Mouse (Mus musculus) layer of hippocampus, postnatal 14 days (tissue): ENCODE measurements at regions not wholly inside any gene's neighbourhood (a gene's known extent, or its start where the extent isn't known, plus 50 kb on each side); places are given as distances from the start of the nearest gene placed in this dataset.

Experiments used
- DNase-seq, 2 experiments: peaks; one replicate each; pipeline ENCODE4 v3.0.0; 2021 to 2022; ENCODE audit warnings: low spot score in 2 of 2, mixed read lengths in 1 of 2

- no peak for DNase-seq
Measured at GRCm38 (mm10) chr5:101299986-101300385, 364.8 kb downstream of the Nkx6-1 start.

- no peak for DNase-seq
Measured at GRCm38 (mm10) chr5:101298411-101298810, 366.4 kb downstream of the Nkx6-1 start.

DNA sequence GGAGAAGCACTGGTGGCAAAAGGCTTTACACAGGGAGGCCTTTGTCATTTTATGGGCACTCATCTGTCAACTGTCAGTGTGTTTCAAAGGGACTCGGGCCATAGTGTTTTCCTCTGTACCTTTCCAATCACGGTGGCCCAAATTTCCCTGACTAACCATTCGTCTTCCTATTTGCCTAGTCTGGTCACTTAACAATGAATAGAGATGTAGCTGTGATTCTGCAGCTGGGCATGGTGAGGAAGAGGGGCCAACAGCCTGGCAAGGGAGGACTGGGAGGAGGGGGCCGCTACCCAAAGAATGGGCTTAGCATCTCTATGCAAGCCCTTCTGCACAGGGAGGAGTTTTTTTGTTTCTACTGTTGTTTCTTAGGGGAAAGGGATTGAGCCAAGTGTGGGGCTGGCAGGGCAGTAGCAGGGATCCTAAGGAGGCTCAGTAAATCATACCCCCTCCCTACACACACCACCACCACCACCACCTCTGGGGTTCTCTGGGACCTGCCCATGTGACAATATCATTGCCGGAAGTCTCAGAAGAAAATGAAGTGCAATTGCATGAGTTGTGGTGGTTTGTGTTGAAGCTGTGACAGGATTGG lies 367.2 kb downstream of the Nkx6-1 start:
- DNase-seq = no peak

GRCm38 (mm10) chr5:101295941-101296340 lies 368.9 kb downstream of the Nkx6-1 start:
- no peak for DNase-seq

DNA sequence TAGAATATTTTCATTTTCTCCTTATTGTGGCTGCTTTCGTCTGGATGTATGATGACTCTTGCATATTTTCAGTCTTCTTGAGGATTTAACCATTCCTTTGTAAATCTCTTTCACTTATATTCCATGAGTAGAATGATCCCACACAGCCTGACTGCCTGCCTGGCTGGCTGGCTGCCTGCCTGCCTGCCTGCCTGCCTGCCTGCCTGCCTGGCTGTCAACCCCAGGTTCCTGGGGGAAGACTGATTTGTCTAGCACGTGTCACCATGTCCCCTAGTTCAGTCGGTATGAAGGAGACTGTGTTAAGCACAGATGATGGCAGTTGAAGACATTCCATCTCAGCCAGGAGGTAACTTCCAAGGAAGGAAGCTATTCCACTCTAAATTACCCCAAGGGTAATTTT lies 370.8 kb downstream of the Nkx6-1 start:
- DNase-seq = no peak

- DNase-seq = peak; percentile 6 to 9
Measured at GRCm38 (mm10) chr5:101288358-101288757, 376.4 kb downstream of the Nkx6-1 start.

- DNase-seq = no peak
Measured at GRCm38 (mm10) chr5:101285941-101286340, 378.9 kb downstream of the Nkx6-1 start.

GRCm38 (mm10) chr5:101250474-101250873 lies 405.0 kb downstream of the Gpat3 start:
- DNase-seq = no peak

DNA sequence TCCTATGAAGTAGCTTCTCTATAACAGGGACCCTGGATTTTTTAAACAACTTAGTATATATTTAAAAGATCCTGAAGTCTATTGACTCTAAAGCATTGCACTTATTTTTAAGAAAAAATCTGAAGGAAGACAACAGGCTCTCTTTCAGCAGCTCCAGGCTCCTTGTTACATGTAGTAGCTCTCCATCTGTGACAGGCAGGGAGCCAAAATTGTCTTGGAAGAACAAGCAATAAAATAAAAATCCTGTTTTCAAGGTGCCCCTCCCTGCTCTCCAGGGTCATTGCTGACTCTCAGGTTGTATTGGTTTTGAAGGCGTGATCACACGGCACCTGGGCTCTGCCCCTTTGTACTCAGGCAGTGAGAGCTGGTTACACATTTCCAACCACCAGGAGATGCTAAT lies 397.1 kb downstream of the Gpat3 start:
- peak; percentile 31 to 55 for DNase-seq

DNA sequence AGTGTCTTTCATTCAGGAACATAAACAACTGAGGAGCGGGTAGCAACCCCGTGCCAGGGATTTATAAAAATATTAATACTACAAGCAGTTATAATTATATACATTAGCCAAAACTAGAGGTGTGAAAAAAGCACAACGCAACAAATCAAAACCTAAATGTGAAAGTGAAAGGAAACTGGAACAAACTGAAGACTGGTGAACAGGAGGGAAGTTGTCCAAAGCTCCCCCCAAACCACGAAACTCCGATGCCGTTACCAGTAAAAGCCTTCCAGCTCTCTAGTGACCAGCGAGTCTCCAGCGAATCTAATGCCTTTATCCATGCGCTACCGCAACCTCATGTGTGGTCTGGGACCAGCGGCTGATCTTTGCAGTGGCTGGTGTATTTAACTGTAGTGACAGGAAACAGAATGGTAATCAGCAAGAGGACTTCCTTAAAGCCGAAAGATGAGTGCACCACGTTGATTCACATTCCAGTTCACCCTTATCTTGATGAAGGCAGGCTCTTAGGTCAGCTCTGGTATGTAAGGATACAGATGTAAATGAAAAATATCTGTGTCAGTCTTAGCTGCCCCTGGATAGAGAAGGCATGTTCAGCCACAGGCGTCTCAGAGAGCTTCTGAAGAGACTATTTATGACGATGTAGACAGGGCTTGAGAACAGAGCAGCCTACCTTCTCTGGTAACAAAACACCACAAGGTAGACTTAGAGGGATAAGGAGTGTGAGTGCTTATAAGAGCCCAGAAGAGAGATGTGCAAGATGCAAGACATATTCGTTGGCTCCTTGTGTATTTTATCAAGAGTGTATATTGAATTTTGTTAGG lies 394.0 kb downstream of the Gpat3 start:
- no peak for DNase-seq

DNA sequence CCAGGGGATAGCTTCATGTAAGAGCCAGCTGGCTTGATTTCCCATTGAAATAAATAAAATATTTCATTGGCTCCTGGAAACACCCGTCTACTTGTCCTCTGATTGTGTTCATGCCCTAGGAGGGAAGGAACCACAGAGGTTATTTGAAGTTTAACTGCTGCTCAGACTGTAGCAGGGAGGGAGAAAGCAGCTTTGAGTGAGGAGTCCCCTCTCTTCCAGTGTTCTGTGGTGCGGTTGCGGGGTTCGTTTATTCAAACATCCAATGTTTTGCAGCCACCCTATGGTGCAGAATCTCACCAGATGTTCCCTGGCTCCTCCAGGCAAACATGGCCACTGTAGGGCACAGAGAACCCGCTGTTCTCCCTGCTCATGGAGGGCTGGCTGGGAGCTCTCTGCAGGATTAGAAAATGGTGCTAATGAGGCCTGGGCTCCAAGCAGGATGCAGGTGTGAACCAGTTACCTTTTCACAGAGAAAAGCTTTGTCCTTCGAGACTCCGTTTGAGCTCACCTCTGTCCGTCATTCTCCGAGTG lies 390.7 kb downstream of the Gpat3 start:
- DNase-seq = no peak

DNA sequence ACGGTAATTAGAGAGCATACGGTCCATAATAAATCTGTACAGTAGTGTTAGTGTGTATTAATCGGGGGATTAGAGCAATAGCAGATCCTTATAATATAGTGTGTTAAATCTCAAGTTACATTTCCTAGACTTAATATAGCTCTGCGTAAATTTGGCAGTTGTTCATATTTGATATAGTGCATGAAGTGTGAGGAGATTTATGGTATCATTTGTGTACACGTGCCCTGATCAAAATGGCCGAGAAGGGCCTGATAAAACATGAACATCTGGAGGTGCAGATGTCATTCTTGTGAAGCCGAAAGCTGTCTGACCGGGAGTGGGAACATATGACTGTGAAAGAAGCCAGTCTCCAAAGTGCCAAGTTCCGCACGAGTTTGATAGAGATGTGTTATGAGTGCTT lies 376.9 kb downstream of the Gpat3 start:
- no peak for DNase-seq

DNA sequence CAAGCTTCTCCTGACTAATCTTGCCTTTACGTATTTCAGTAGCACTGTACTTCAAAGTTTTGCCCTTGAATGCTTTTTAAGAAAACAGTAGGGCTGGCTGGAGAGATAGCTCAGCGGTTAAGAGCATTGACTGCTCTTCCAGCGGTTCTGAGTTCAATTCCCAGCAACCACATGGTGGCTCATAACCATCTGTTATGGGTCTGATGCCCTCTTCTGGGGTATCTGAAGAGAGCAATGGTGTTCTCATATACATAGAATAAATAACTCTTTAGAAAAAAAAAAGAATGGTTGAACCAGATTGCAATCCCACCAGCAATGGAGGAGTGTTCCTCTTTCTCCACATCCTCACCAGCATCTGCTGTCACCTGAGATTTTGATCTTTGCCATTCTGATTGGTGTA lies 372.6 kb downstream of the Gpat3 start:
- DNase-seq = no peak

- DNase-seq = no peak
Measured at GRCm38 (mm10) chr5:101216837-101217571, 371.5 kb downstream of the Gpat3 start.

- DNase-seq = no peak
Measured at GRCm38 (mm10) chr5:101211974-101212373, 366.5 kb downstream of the Gpat3 start.

- no peak for DNase-seq
Measured at GRCm38 (mm10) chr5:101208150-101208549, 362.6 kb downstream of the Gpat3 start.

DNA sequence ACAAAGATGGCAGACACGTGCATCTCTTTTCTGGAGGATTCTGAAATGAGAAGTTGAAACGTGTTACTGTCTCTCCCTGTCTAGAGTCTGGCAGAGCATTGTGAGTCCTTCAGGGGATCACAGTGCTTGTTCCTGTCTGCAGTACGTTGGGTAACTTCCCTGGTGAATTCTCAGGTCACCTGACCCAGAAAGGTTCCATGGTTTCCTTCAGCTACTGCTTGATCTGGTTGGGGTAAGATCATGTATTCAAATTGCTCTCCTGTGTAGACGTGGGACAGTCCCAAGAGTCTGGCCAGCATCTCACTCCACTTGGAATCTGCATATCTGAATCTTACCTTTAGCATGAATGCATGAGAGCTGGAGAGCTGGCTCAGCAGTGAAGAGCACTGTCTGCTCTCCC lies 350.0 kb downstream of the Gpat3 start:
- no peak for DNase-seq

- DNase-seq = no peak
Measured at GRCm38 (mm10) chr5:101190976-101191375, 345.5 kb downstream of the Gpat3 start.

DNA sequence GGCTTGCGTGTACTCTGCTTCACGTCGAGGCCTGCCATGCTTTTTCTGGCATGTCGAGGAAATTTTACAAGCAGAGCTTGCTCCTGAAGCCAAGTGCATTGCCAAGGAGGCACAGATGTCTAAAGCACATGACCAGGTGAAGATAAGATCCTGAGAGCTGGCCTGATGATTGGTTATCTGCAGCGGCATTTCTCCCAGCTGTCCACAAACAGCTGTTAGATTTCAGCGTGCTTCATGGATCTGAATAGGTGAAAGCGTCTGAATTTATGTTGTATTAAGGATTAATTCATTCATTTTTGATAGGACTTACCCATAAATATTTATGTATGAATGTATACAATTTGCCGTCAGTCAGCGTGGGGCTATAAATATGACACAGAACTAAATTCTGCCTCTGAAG lies 327.7 kb downstream of the Gpat3 start:
- DNase-seq = no peak

DNA sequence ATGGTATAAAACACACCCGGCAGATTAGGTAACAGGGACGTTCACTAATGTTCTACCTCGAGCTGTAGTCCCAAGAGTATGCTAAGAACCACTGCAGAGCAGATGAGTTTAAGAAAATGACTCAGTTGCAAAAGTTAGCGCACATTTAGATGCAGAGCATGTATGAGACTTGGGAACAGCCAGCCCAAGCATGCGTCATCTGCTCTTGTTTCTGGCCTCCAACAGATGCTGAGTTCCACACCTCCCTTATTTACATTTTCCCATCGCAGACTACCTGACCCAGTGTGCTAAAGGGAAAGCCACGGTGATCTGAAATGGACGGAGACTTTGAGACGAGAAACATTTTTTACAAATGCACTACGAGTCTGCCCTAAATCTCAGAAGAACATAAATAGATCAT lies 327.3 kb downstream of the Gpat3 start:
- no peak for DNase-seq

DNA sequence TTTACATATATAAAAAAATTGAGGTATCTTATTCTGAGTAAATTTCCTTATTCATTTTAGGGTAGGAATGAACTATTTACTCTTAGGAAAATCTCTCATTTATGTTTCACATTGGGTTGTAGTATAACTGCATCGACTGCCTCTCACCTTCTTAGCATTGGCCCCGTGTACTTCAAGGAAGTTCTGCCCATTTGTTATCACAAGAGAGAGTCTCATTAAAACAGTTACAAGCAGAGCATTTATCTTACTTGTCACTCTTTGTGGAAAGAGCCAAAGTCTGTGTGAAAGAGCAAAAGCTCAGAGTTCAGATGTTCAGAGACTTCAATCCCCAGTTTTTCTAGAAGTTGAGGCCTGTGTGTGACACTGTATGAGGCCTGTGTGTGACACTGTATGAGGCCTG lies 323.6 kb downstream of the Gpat3 start:
- no peak for DNase-seq

- DNase-seq = no peak
Measured at GRCm38 (mm10) chr5:101163624-101164213, 318.2 kb downstream of the Gpat3 start.
